Mouse (Mus musculus) liver, embryonic 15.5 days (tissue): ENCODE measurements around the gene Guca2a. TPM values are rescaled to one million over a fixed set of nuclear protein-coding genes. Genes with fewer than 3 reads are reported as not detected.
A peak's percentile ranks its signal among the peaks of the same experiment; 100 is the strongest.

Experiments used
- ATAC-seq: fragments of 200-750 bp; cut with Nextera tagmentation; 2 replicates; pipeline ENCODE4 v1.8.0; 2017; ENCODE audit warnings: moderate number of reproducible peaks, mild to moderate bottlenecking, moderate library complexity; ENCODE audit not compliant: insufficient read depth
- H3K27ac ChIP-seq: fragments of 300-500 bp; sonication (generic); replicated peaks from 2 replicates; pipeline ENCODE4 v1.5.1; 2015; ENCODE audit warnings: mild to moderate bottlenecking, inconsistent platforms
- H3K27me3 ChIP-seq: fragments of 300-500 bp; sonication (generic); 2 replicates; pipeline ENCODE4 v1.6.1; 2015; ENCODE audit warnings: mild to moderate bottlenecking, inconsistent platforms
- H3K36me3 ChIP-seq: fragments of 300-500 bp; sonication (generic); replicated peaks from 2 replicates; pipeline ENCODE4 v1.6.1; 2015; ENCODE audit warnings: moderate library complexity, mild to moderate bottlenecking, inconsistent platforms
- H3K4me1 ChIP-seq: fragments of 300-500 bp; sonication (generic); replicated peaks from 2 replicates; pipeline ENCODE4 v1.6.1; 2015; ENCODE audit warnings: inconsistent platforms
- H3K4me2 ChIP-seq: fragments of 300-500 bp; sonication (generic); 2 replicates; pipeline ENCODE4 v1.6.1; 2015; ENCODE audit warnings: moderate library complexity, mild to moderate bottlenecking, inconsistent platforms
- H3K4me3 ChIP-seq: fragments of 300-500 bp; sonication (generic); replicated peaks from 2 replicates; pipeline ENCODE4 v1.5.1; 2015; ENCODE audit warnings: mild to moderate bottlenecking, inconsistent platforms
- H3K9ac ChIP-seq: fragments of 300-500 bp; sonication (generic); 2 replicates; pipeline ENCODE4 v1.6.1; 2015; ENCODE audit warnings: moderate library complexity, mild to moderate bottlenecking, inconsistent platforms
- H3K9me3 ChIP-seq: fragments of 300-500 bp; sonication (generic); replicated peaks from 2 replicates; pipeline ENCODE4 v1.6.1; 2016; ENCODE audit warnings: inconsistent platforms
- WGBS: fragments of 180-500 bp; shearing (Covaris S2); methylation state at CpG from one replicate; pipeline ENCODE4 v1.1.7; 2015; ENCODE audit warnings: mixed read lengths; ENCODE audit not compliant: insufficient replicate concordance; 5-methylcytosine and 5-hydroxymethylcytosine counted together
- polyA plus RNA-seq: library from polyadenylated mRNA; unstranded; fragments of >200 nt; fragmentation: Nextera tagmentation; extraction: Ambion mirVana; gene quantifications from 2 replicates; pipeline ENCODE4 v1.2.1, GENCODE M21; 2015

Guca2a gene
- 0.28 TPM in 1 of 2 replicates, not detected in the other for polyA plus RNA-seq

- 57% methylated on average over 4 of the region's 4 CpGs for WGBS
- ATAC-seq = no peak
- no peaks in the 10 kb centered on the region for H3K9me3 ChIP-seq
Measured at GRCm38 (mm10) chr4:119637176-119637845, at the start of gene Guca2a. Guca2a (plus strand) TSS chr4:119637704.

GRCm38 (mm10) chr4:119588037-119588436 lies 49.5 kb upstream of the Guca2a start:
- 81% methylated on average over 2 of the region's 2 CpGs for WGBS
- no peak overlapping the region for H3K27ac ChIP-seq
- no peaks in the 10 kb centered on the region for H3K4me1 ChIP-seq
- H3K4me3 ChIP-seq = no peak overlapping the region
- H3K27me3 ChIP-seq = no peaks in the 10 kb centered on the region
- 0 out of 2 replicates have a peak, but pooled peaks cover 2% of the 10 kb centered on the region for H3K36me3 ChIP-seq
- ATAC-seq = no peak
- H3K9me3 ChIP-seq = no peaks in the 10 kb centered on the region
- no peak overlapping the region for H3K9ac ChIP-seq
- no peak overlapping the region for H3K4me2 ChIP-seq

More at GRCm38 (mm10) chr4:119637176-119637845, at the start of gene Guca2a:
- Histone ChIP-seq H3K27ac (no peak within 1 kb of the TSS), H3K4me2 (no peak within 1 kb of the TSS), H3K36me3 (no peaks in the 10 kb centered on the region), H3K4me1 (no peaks in the 10 kb centered on the region), H3K9ac (no peak within 1 kb of the TSS), H3K4me3 (no peak within 1 kb of the TSS), H3K27me3 (no peaks in the 10 kb centered on the region)

GRCm38 (mm10) chr4:119589423-119589822 lies 48.1 kb upstream of the Guca2a start:
- no peaks in the 10 kb centered on the region for H3K9me3 ChIP-seq
- 0 out of 2 replicates have a peak, but pooled peaks cover 2% of the 10 kb centered on the region for H3K36me3 ChIP-seq
- no peaks in the 10 kb centered on the region for H3K27me3 ChIP-seq
- H3K9ac ChIP-seq = no peak overlapping the region
- 75% methylated on average over 2 of the region's 2 CpGs for WGBS
- no peak overlapping the region for H3K4me3 ChIP-seq
- H3K4me2 ChIP-seq = no peak overlapping the region
- H3K27ac ChIP-seq = no peak overlapping the region
- H3K4me1 ChIP-seq = no peaks in the 10 kb centered on the region
- no peak for ATAC-seq

- Histone ChIP-seq H3K27me3 (no peaks in the 10 kb centered on the region), H3K4me2 (no peak overlapping the region), H3K9ac (no peak overlapping the region), H3K36me3 (0 out of 2 replicates have a peak, but pooled peaks cover 2% of the 10 kb centered on the region), H3K4me3 (no peak overlapping the region), H3K27ac (no peak overlapping the region), H3K4me1 (no peaks in the 10 kb centered on the region), H3K9me3 (no peaks in the 10 kb centered on the region)
- 72% methylated on average over 1 of the region's 1 CpGs for WGBS
- ATAC-seq = no peak
Measured at GRCm38 (mm10) chr4:119590027-119590426, 47.5 kb upstream of the Guca2a start.

GRCm38 (mm10) chr4:119592479-119592878 lies 45.0 kb upstream of the Guca2a start:
- Histone ChIP-seq H3K9me3 (no peaks in the 10 kb centered on the region), H3K4me1 (no peaks in the 10 kb centered on the region), H3K4me3 (no peak overlapping the region), H3K4me2 (no peak overlapping the region), H3K9ac (no peak overlapping the region), H3K36me3 (0 out of 2 replicates have a peak, but pooled peaks cover 2% of the 10 kb centered on the region), H3K27ac (no peak overlapping the region), H3K27me3 (no peaks in the 10 kb centered on the region)
- ATAC-seq = no peak
- 65% methylated on average over 3 of the region's 3 CpGs for WGBS

- Histone ChIP-seq H3K27me3 (no peaks in the 10 kb centered on the region), H3K4me3 (no peak overlapping the region), H3K4me1 (no peaks in the 10 kb centered on the region), H3K27ac (no peak overlapping the region), H3K4me2 (no peak overlapping the region), H3K36me3 (no peaks in the 10 kb centered on the region), H3K9ac (no peak overlapping the region), H3K9me3 (no peaks in the 10 kb centered on the region)
- 86% methylated on average over 14 of the region's 14 CpGs for WGBS
- ATAC-seq = no peak
Measured at GRCm38 (mm10) chr4:119594331-119594730, 43.2 kb upstream of the Guca2a start.

GRCm38 (mm10) chr4:119599605-119600004 lies 37.9 kb upstream of the Guca2a start:
- Histone ChIP-seq H3K9ac (no peak overlapping the region), H3K4me3 (no peak overlapping the region), H3K4me2 (no peak overlapping the region), H3K4me1 (no peaks in the 10 kb centered on the region), H3K27me3 (no peaks in the 10 kb centered on the region), H3K27ac (no peak overlapping the region), H3K36me3 (peaks cover 4% of the 10 kb centered on the region; the same call in 1 of the 2 replicates), H3K9me3 (no peaks in the 10 kb centered on the region)
- WGBS = 47% methylated on average over 1 of the region's 1 CpGs
- no peak for ATAC-seq

GRCm38 (mm10) chr4:119609488-119609887 lies 28.0 kb upstream of the Guca2a start:
- Histone ChIP-seq H3K4me2 (no peak overlapping the region), H3K9ac (no peak overlapping the region), H3K36me3 (0 out of 2 replicates have a peak, but pooled peaks cover 2% of the 10 kb centered on the region), H3K27me3 (no peaks in the 10 kb centered on the region), H3K4me1 (peaks cover 18% of the 10 kb centered on the region), H3K27ac (no peak overlapping the region), H3K4me3 (no peak overlapping the region), H3K9me3 (no peaks in the 10 kb centered on the region)
- peak; percentile 75 for ATAC-seq
- 14% methylated on average over 1 of the region's 1 CpGs for WGBS

GRCm38 (mm10) chr4:119614078-119614477 lies 23.4 kb upstream of the Guca2a start:
- peaks cover 10% of the 10 kb centered on the region; the same call in 1 of the 2 replicates for H3K36me3 ChIP-seq
- no peak overlapping the region for H3K4me2 ChIP-seq
- H3K9me3 ChIP-seq = no peaks in the 10 kb centered on the region
- H3K27ac ChIP-seq = 0 out of 2 replicates have a peak overlapping the region, but pooled peaks have one; percentile 19
- 42% methylated on average over 1 of the region's 1 CpGs for WGBS
- H3K9ac ChIP-seq = no peak overlapping the region
- ATAC-seq = no peak
- no peaks in the 10 kb centered on the region for H3K27me3 ChIP-seq
- H3K4me1 ChIP-seq = peaks cover 16% of the 10 kb centered on the region
- H3K4me3 ChIP-seq = no peak overlapping the region

GRCm38 (mm10) chr4:119614724-119615123 lies 22.8 kb upstream of the Guca2a start:
- H3K4me2 ChIP-seq = no peak overlapping the region
- WGBS = 65% methylated on average over 4 of the region's 4 CpGs

GRCm38 (mm10) chr4:119626081-119626645 lies 11.3 kb upstream of the Guca2a start:
- peaks cover 5% of the 10 kb centered on the region for H3K4me1 ChIP-seq
- H3K4me2 ChIP-seq = no peak overlapping the region
- 72% methylated on average over 7 of the region's 7 CpGs for WGBS
- ATAC-seq = no peak
- H3K27me3 ChIP-seq = no peaks in the 10 kb centered on the region
- no peak overlapping the region for H3K4me3 ChIP-seq
- peaks cover 51% of the 10 kb centered on the region for H3K36me3 ChIP-seq
- H3K9ac ChIP-seq = no peak overlapping the region
- no peak overlapping the region for H3K27ac ChIP-seq
- no peaks in the 10 kb centered on the region for H3K9me3 ChIP-seq

More at GRCm38 (mm10) chr4:119614724-119615123, 22.8 kb upstream of the Guca2a start:
- Histone ChIP-seq H3K4me3 (no peak overlapping the region), H3K36me3 (peaks cover 13% of the 10 kb centered on the region), H3K9me3 (no peaks in the 10 kb centered on the region), H3K9ac (no peak overlapping the region), H3K4me1 (peaks cover 10% of the 10 kb centered on the region), H3K27me3 (no peaks in the 10 kb centered on the region), H3K27ac (no peak overlapping the region)
- no peak for ATAC-seq
